Mouse (Mus musculus): Measurements from ENCODE around the gene Rxra.

The Rxra gene

GRCm38 (mm10) chr2:27809897-27810296, 133.7 kb downstream of the Rxra start:
- in situ Hi-C loops (cut with MboI, MseI): loop anchor here (5.0 kb wide), 1 partner anchor 1077 kb away; no protein-coding TSS in a partner anchor
